ENCODE assay signal across 18 mouse cellular contexts in the genomic region with DNA sequence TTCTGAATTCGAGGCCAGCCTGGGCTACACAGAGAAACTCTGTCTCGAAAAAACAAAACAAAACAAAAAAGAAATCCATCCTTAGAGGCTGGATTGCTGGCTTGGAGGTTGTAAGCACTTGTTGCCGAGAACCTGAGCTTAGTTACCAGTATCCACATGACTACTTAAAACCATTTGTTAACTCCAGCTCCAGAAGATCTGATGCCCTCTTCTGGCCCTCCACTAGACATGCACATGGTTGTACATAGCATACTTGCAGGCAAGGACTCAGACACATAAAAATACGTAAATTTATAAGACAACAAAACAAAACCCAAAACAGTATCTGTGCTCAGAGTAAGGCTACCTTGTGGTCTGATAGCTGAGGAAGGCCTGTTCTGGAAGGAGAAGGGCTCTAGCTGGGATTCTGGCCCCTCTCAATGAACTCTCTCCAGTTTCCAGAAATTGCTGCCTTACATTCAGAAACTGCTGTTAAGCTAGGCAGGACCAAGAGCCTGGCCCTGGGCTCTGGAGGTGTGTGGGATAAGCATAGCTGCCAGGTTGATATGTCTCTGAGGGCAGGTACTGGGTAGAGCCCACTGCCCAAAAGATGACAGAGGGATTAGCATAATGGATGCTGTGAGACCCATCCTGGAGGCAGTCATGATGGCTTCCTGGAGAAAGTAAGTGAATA. TPM values are rescaled to one million over a fixed set of nuclear protein-coding genes. Genes with fewer than 3 reads are reported as not detected.
DNase-seq lines count a peak whose midpoint lies in the region; ATAC-seq and TF ChIP-seq lines count a peak whose summit lies in the region.
"Had no signal": no experiment of that assay in that cellular context is flagged by ENCODE, and none has a peak within 500 bp of the region (broad histone marks: within the 10 kb centered on the region; RNA-seq: fewer than 3 reads in every experiment).

No protein-coding gene starts in this region.

- H3K4me2 ChIP-seq in intestine, postnatal 0 days (replicated peaks; ENCODE audit: low read depth), result no peak overlapping the region
- no peak overlapping the region for H3K4me2 ChIP-seq in intestine, embryonic 16.5 days (ENCODE audit: low read depth, low read length)
- H3K4me2 ChIP-seq in midbrain, postnatal 0 days (ENCODE audit: low read depth, low read length, poor library complexity, severe bottlenecking), result no peak overlapping the region
- no peak overlapping the region for H3K4me2 ChIP-seq in midbrain, embryonic 16.5 days (ENCODE audit: low read length)
- H3K4me2 ChIP-seq: intestine, embryonic 15.5 days; lung, embryonic 15.5 days had no signal

- 0 out of 2 replicates have a peak, but pooled peaks cover 3% of the 10 kb centered on the region for H3K4me1 ChIP-seq in intestine, postnatal 0 days (replicated peaks; ENCODE audit: control insufficient read depth, insufficient read depth, low read length)
- H3K4me1 ChIP-seq in intestine, embryonic 16.5 days (ENCODE audit: control insufficient read depth, insufficient read depth, low read length), result peaks cover 19% of the 10 kb centered on the region
- peaks cover 3% of the 10 kb centered on the region; the same call in 1 of the 2 replicates for H3K4me1 ChIP-seq in midbrain, postnatal 0 days (ENCODE audit: insufficient read depth, low read length)
- 0 out of 2 replicates have a peak, but pooled peaks cover 2% of the 10 kb centered on the region for H3K4me1 ChIP-seq in midbrain, embryonic 16.5 days (ENCODE audit: control insufficient read depth, insufficient read depth, low read length)

- TF ChIP-seq CTCF in gastrocnemius, adult 2 months (IDR thresholded peaks at IDR 0.05), result peak; percentile 35; the same call in 1 of the 2 replicates
- TF ChIP-seq CTCF in intestine, postnatal 0 days (IDR thresholded peaks at IDR 0.05; ENCODE audit: low read depth), result peak; percentile 47
- peak; percentile 20; the same call in 1 of the 2 replicates for TF ChIP-seq CTCF in midbrain, postnatal 0 days (IDR thresholded peaks at IDR 0.05)

- peak overlapping the region; percentile 94 for H3K27ac ChIP-seq in gastrocnemius, adult 2 months
- H3K27ac ChIP-seq in intestine, postnatal 0 days (ENCODE audit: low read depth, low read length), result no peak overlapping the region
- no peak overlapping the region for H3K27ac ChIP-seq in intestine, embryonic 16.5 days (ENCODE audit: low read length)
- H3K27ac ChIP-seq in midbrain, postnatal 0 days (ENCODE audit: low read depth, low read length), result no peak overlapping the region
- H3K27ac ChIP-seq in midbrain, embryonic 16.5 days (ENCODE audit: low read length), result no peak overlapping the region
- H3K27ac ChIP-seq: intestine, embryonic 15.5 days; lung, embryonic 15.5 days had no signal

- no peaks in the 10 kb centered on the region for H3K9me3 ChIP-seq in intestine, postnatal 0 days (ENCODE audit: control insufficient read depth)
- H3K9me3 ChIP-seq in intestine, embryonic 16.5 days (ENCODE audit: control insufficient read depth, low read length), result no peaks in the 10 kb centered on the region
- H3K9me3 ChIP-seq in midbrain, postnatal 0 days (ENCODE audit: low read length), result no peaks in the 10 kb centered on the region
- H3K9me3 ChIP-seq in midbrain, embryonic 16.5 days (replicated peaks; ENCODE audit: control insufficient read depth, low read length, poor library complexity, severe bottlenecking), result no peaks in the 10 kb centered on the region
- H3K9me3 ChIP-seq: intestine, embryonic 15.5 days; limb, embryonic 10.5 days; lung, embryonic 15.5 days; midbrain, embryonic 10.5 days had no signal

- H3K36me3 ChIP-seq in intestine, postnatal 0 days (ENCODE audit: control insufficient read depth, insufficient read depth), result peaks cover 71% of the 10 kb centered on the region
- peaks cover 17% of the 10 kb centered on the region for H3K36me3 ChIP-seq in intestine, embryonic 16.5 days (ENCODE audit: control insufficient read depth, insufficient read depth, low read length)
- peaks cover 66% of the 10 kb centered on the region for H3K36me3 ChIP-seq in midbrain, postnatal 0 days (ENCODE audit: insufficient read depth, low read length)
- H3K36me3 ChIP-seq in midbrain, embryonic 16.5 days (ENCODE audit: control insufficient read depth, insufficient read depth, low read length), result peaks cover 30% of the 10 kb centered on the region

- intact Hi-C loops in gastrocnemius, adult 2 months (cut with DNase I), result no loop called here

- H3K27me3 ChIP-seq in intestine, postnatal 0 days (replicated peaks; ENCODE audit: control insufficient read depth, insufficient read depth, low read length), result no peaks in the 10 kb centered on the region
- H3K27me3 ChIP-seq in intestine, embryonic 16.5 days (replicated peaks; ENCODE audit: control insufficient read depth, insufficient read depth, low read length), result no peaks in the 10 kb centered on the region
- no peaks in the 10 kb centered on the region for H3K27me3 ChIP-seq in midbrain, postnatal 0 days (ENCODE audit: insufficient read depth, low read length)
- H3K27me3 ChIP-seq in midbrain, embryonic 16.5 days (ENCODE audit: control insufficient read depth, insufficient read depth, low read depth, low read length), result no peaks in the 10 kb centered on the region
- H3K27me3 ChIP-seq: intestine, embryonic 15.5 days; lung, embryonic 15.5 days had no signal

- no peak for DNase-seq in gastrocnemius, adult 2 months
- DNase-seq in gastrocnemius, adult 8-10 months (ENCODE audit: low spot score in 2 of 2), result no peak
- no peak for DNase-seq in midbrain, postnatal 0 days (ENCODE audit: low spot score)
- DNase-seq in ovary, postnatal 36 days (ENCODE audit: low spot score), result no peak
- DNase-seq in adrenal gland, postnatal 25 days, result no peak
- DNase-seq: embryo, embryonic 11 days; layer of hippocampus, adult 9-11 months; right cerebral cortex, postnatal 4 days; thymus, postnatal 14 days had no signal

- WGBS in intestine, postnatal 0 days, result 84% methylated on average over 4 of the region's 4 CpGs
- WGBS in intestine, embryonic 16.5 days, result 88% methylated on average over 4 of the region's 4 CpGs
- WGBS in midbrain, postnatal 0 days, result 81% methylated on average over 4 of the region's 4 CpGs
- WGBS in midbrain, embryonic 16.5 days, result 91% methylated on average over 4 of the region's 4 CpGs

- no peak overlapping the region for H3K4me3 ChIP-seq in gastrocnemius, adult 2 months
- H3K4me3 ChIP-seq in intestine, postnatal 0 days (ENCODE audit: low read depth, low read length), result no peak overlapping the region
- no peak overlapping the region for H3K4me3 ChIP-seq in intestine, embryonic 16.5 days (ENCODE audit: low read length)
- no peak overlapping the region for H3K4me3 ChIP-seq in midbrain, postnatal 0 days (ENCODE audit: low read depth, low read length)
- no peak overlapping the region for H3K4me3 ChIP-seq in midbrain, embryonic 16.5 days (ENCODE audit: low read depth, low read length)
- H3K4me3 ChIP-seq: intestine, embryonic 15.5 days; limb, embryonic 10.5 days; lung, embryonic 15.5 days; midbrain, embryonic 10.5 days had no signal

- ATAC-seq in intestine, postnatal 0 days, result no peak
- no peak for ATAC-seq in intestine, embryonic 16.5 days
- no peak for ATAC-seq in midbrain, postnatal 0 days (ENCODE audit: low FRiP score)
- ATAC-seq in midbrain, embryonic 16.5 days, result no peak
- ATAC-seq: intestine, embryonic 15.5 days had no signal

- no peak overlapping the region for H3K9ac ChIP-seq in intestine, postnatal 0 days (ENCODE audit: low read depth, low read length)
- no peak overlapping the region for H3K9ac ChIP-seq in intestine, embryonic 16.5 days (ENCODE audit: low read depth, low read length)
- 0 out of 2 replicates have a peak overlapping the region, but pooled peaks have one; percentile 24 for H3K9ac ChIP-seq in midbrain, postnatal 0 days (replicated peaks; ENCODE audit: low read length, poor library complexity, severe bottlenecking)
- H3K9ac ChIP-seq in midbrain, embryonic 16.5 days (ENCODE audit: low read depth, low read length), result no peak overlapping the region
- H3K9ac ChIP-seq: intestine, embryonic 15.5 days; lung, embryonic 15.5 days had no signal

RNA-seq across cellular contexts. Expression of gene Phyhd1, which starts 4.8 kb away (rescaled TPM):
- 10 to 100 TPM; 27.8 to 34.5 TPM for total RNA-seq in gastrocnemius, adult 2 months (2021)
- total RNA-seq in gastrocnemius, adult 8-10 months (2022), result 10 to 100 TPM in 2 of 4 experiments, 1 to 10 TPM in 2; 7.7 to 14.2 (median 11.0) TPM
- 3.1 and 3.7 TPM in 2 replicates for polyA plus RNA-seq in intestine, postnatal 0 days (2015; fragmentation: Nextera tagmentation; extraction: Ambion mirVana)
- 10.5 and 10.8 TPM in 2 replicates for polyA plus RNA-seq in intestine, embryonic 16.5 days (2015; fragmentation: Nextera tagmentation; extraction: Ambion mirVana)
- total RNA-seq in midbrain, postnatal 0 days (2014; rRNA removed), result 7.2 and 9.0 TPM in 2 replicates
- 3.9 and 4.4 TPM in 2 replicates for polyA plus RNA-seq in midbrain, postnatal 0 days (2015; fragmentation: Nextera tagmentation; extraction: Ambion mirVana)
- polyA plus RNA-seq in midbrain, embryonic 16.5 days (2015; fragmentation: Nextera tagmentation; extraction: Ambion mirVana), result 6.1 and 7.2 TPM in 2 replicates
- 9.6 and 18.1 TPM in 2 replicates for total RNA-seq in adrenal gland, postnatal 25 days (2021)

RNA-seq across cellular contexts. Expression of gene Gm28038, which starts 19.6 kb away (rescaled TPM):
- 1 to 10 TPM in 1 of 2 experiments, not detected in 1; 1.8 TPM for total RNA-seq in gastrocnemius, adult 2 months (2021)
- total RNA-seq in gastrocnemius, adult 8-10 months (2022), result not detected
- polyA plus RNA-seq in intestine, postnatal 0 days (2015; fragmentation: Nextera tagmentation; extraction: Ambion mirVana), result not detected in 2 replicates
- polyA plus RNA-seq in intestine, embryonic 16.5 days (2015; fragmentation: Nextera tagmentation; extraction: Ambion mirVana), result not detected in 2 replicates
- total RNA-seq in midbrain, postnatal 0 days (2014; rRNA removed), result not detected in 2 replicates
- polyA plus RNA-seq in midbrain, postnatal 0 days (2015; fragmentation: Nextera tagmentation; extraction: Ambion mirVana), result not detected in 2 replicates
- polyA plus RNA-seq in midbrain, embryonic 16.5 days (2015; fragmentation: Nextera tagmentation; extraction: Ambion mirVana), result not detected in 2 replicates
- not detected in 2 replicates for total RNA-seq in adrenal gland, postnatal 25 days (2021)
- total RNA-seq: adrenal gland, postnatal 4 days had no signal
- polyA plus RNA-seq: intestine, embryonic 15.5 days; limb, embryonic 10.5 days; lung, embryonic 15.5 days; midbrain, embryonic 10.5 days; stomach, embryonic 14.5 days had no signal

RNA-seq across cellular contexts. Expression of gene Gm28035, which starts 20.8 kb away (rescaled TPM):
- 1 to 10 TPM; 1.1 to 1.4 TPM for total RNA-seq in gastrocnemius, adult 2 months (2021)
- total RNA-seq in gastrocnemius, adult 8-10 months (2022), result under 1 TPM in 3 of 4 experiments, not detected in 1; 0.22 to 0.78 (median 0.40) TPM
- polyA plus RNA-seq in intestine, postnatal 0 days (2015; fragmentation: Nextera tagmentation; extraction: Ambion mirVana), result 0.03 and 0.04 TPM in 2 replicates
- polyA plus RNA-seq in intestine, embryonic 16.5 days (2015; fragmentation: Nextera tagmentation; extraction: Ambion mirVana), result 0.11 and 0.24 TPM in 2 replicates
- total RNA-seq in midbrain, postnatal 0 days (2014; rRNA removed), result 3.4 and 6.0 TPM in 2 replicates
- 0.09 and 0.11 TPM in 2 replicates for polyA plus RNA-seq in midbrain, postnatal 0 days (2015; fragmentation: Nextera tagmentation; extraction: Ambion mirVana)
- polyA plus RNA-seq in midbrain, embryonic 16.5 days (2015; fragmentation: Nextera tagmentation; extraction: Ambion mirVana), result 0.26 and 0.27 TPM in 2 replicates
- 1.5 and 2.9 TPM in 2 replicates for total RNA-seq in adrenal gland, postnatal 25 days (2021)

RNA-seq across cellular contexts. Expression of gene Lrrc8a, which starts 23.7 kb away (rescaled TPM):
- total RNA-seq in gastrocnemius, adult 2 months (2021), result 10 to 100 TPM; 19.6 to 37.9 TPM
- 10 to 100 TPM; 13.2 to 20.1 (median 15.3) TPM for total RNA-seq in gastrocnemius, adult 8-10 months (2022)
- polyA plus RNA-seq in intestine, postnatal 0 days (2015; fragmentation: Nextera tagmentation; extraction: Ambion mirVana), result 40.4 and 40.5 TPM in 2 replicates
- polyA plus RNA-seq in intestine, embryonic 16.5 days (2015; fragmentation: Nextera tagmentation; extraction: Ambion mirVana), result 37.4 and 40.1 TPM in 2 replicates
- total RNA-seq in midbrain, postnatal 0 days (2014; rRNA removed), result 52.5 and 65.4 TPM in 2 replicates
- 55.3 and 56.0 TPM in 2 replicates for polyA plus RNA-seq in midbrain, postnatal 0 days (2015; fragmentation: Nextera tagmentation; extraction: Ambion mirVana)
- polyA plus RNA-seq in midbrain, embryonic 16.5 days (2015; fragmentation: Nextera tagmentation; extraction: Ambion mirVana), result 55.4 and 57.8 TPM in 2 replicates
- 51.1 and 52.2 TPM in 2 replicates for total RNA-seq in adrenal gland, postnatal 25 days (2021)

RNA-seq across cellular contexts. Expression of gene Dolk, which starts 24.9 kb away (rescaled TPM):
- 10 to 100 TPM; 20.2 to 21.0 TPM for total RNA-seq in gastrocnemius, adult 2 months (2021)
- 10 to 100 TPM; 20.5 to 26.2 (median 24.6) TPM for total RNA-seq in gastrocnemius, adult 8-10 months (2022)
- 23.7 and 24.7 TPM in 2 replicates for polyA plus RNA-seq in intestine, postnatal 0 days (2015; fragmentation: Nextera tagmentation; extraction: Ambion mirVana)
- 38.3 and 41.2 TPM in 2 replicates for polyA plus RNA-seq in intestine, embryonic 16.5 days (2015; fragmentation: Nextera tagmentation; extraction: Ambion mirVana)
- total RNA-seq in midbrain, postnatal 0 days (2014; rRNA removed), result 35.4 and 44.7 TPM in 2 replicates
- 38.7 and 42.9 TPM in 2 replicates for polyA plus RNA-seq in midbrain, postnatal 0 days (2015; fragmentation: Nextera tagmentation; extraction: Ambion mirVana)
- polyA plus RNA-seq in midbrain, embryonic 16.5 days (2015; fragmentation: Nextera tagmentation; extraction: Ambion mirVana), result 38.0 and 40.9 TPM in 2 replicates
- 39.7 and 47.3 TPM in 2 replicates for total RNA-seq in adrenal gland, postnatal 25 days (2021)
